Mouse (Mus musculus): ENCODE results near the gene Lta.

GRCm38 (mm10) chr17:35157661-35158175 is 47.4 kb downstream of the Lta start:
- TF ChIP-seq CTCF (IDR thresholded peaks at IDR 0.05; ENCODE audit: low read depth) (no peak), EP300 (IDR thresholded peaks at IDR 0.05; ENCODE audit: low read depth) (no peak)
